Mouse (Mus musculus) midbrain, embryonic 15.5 days (tissue): ENCODE results near the gene Lpar5. TPM values are rescaled to one million over a fixed set of nuclear protein-coding genes. Genes with fewer than 3 reads are reported as not detected.

ENCODE experiments used
- ATAC-seq: fragments of 200-750 bp; cut with Nextera tagmentation; replicated peaks from 2 replicates; pipeline ENCODE4 v1.8.0; 2017; ENCODE audit warnings: moderate TSS enrichment
- H3K27ac ChIP-seq: fragments of 300-500 bp; sonication (generic); 2 replicates; pipeline ENCODE4 v1.5.1; 2015; ENCODE audit warnings: mild to moderate bottlenecking, inconsistent platforms
- H3K27me3 ChIP-seq: fragments of 300-500 bp; sonication (generic); replicated peaks from 2 replicates; pipeline ENCODE4 v1.6.1; 2015; ENCODE audit warnings: inconsistent platforms
- H3K36me3 ChIP-seq: fragments of 300-500 bp; sonication (generic); replicated peaks from 2 replicates; pipeline ENCODE4 v1.6.1; 2015; ENCODE audit warnings: inconsistent platforms
- H3K4me1 ChIP-seq: fragments of 300-500 bp; sonication (generic); 2 replicates; pipeline ENCODE4 v1.6.1; 2015; ENCODE audit warnings: inconsistent platforms
- H3K4me2 ChIP-seq: fragments of 300-500 bp; sonication (generic); 2 replicates; pipeline ENCODE4 v1.6.1; 2015; ENCODE audit warnings: inconsistent platforms, mild to moderate bottlenecking, moderate library complexity
- H3K4me3 ChIP-seq: fragments of 300-500 bp; sonication (generic); 2 replicates; pipeline ENCODE4 v1.5.1; 2015; ENCODE audit warnings: mild to moderate bottlenecking, inconsistent platforms
- H3K9ac ChIP-seq: fragments of 300-500 bp; sonication (generic); 2 replicates; pipeline ENCODE4 v1.6.1; 2015; ENCODE audit warnings: mild to moderate bottlenecking, inconsistent platforms
- H3K9me3 ChIP-seq: fragments of 300-500 bp; sonication (generic); 2 replicates; pipeline ENCODE4 v1.6.1; 2016; ENCODE audit warnings: inconsistent platforms
- WGBS: fragments of 180-500 bp; shearing (Covaris S2); methylation state at CpG from one replicate; pipeline ENCODE4 v1.1.7; 2015; ENCODE audit warnings: mixed read lengths; 5-methylcytosine and 5-hydroxymethylcytosine counted together
- polyA plus RNA-seq: library from polyadenylated mRNA; unstranded; fragments of >200 nt; fragmentation: Nextera tagmentation; extraction: Ambion mirVana; gene quantifications from 2 replicates; pipeline ENCODE4 v1.2.1, GENCODE M21; 2015

Gene Lpar5
- polyA plus RNA-seq, 1 experiment from 2014 or later: 0.56 TPM

- H3K4me3 ChIP-seq: peak overlapping the region; percentile 76
- no peaks in the 10 kb centered on the region for H3K27me3 ChIP-seq
- H3K9me3 ChIP-seq: no peaks in the 10 kb centered on the region
- peaks cover 40% of the 10 kb centered on the region for H3K4me1 ChIP-seq
- H3K4me2 ChIP-seq: peak overlapping the region; percentile 87
- no peak for ATAC-seq
- 36% methylated on average over 5 of the region's 5 CpGs for WGBS
- peak overlapping the region; percentile 66 for H3K27ac ChIP-seq
- peaks cover 36% of the 10 kb centered on the region for H3K36me3 ChIP-seq
- H3K9ac ChIP-seq: peak overlapping the region; percentile 32; the same call in 1 of the 2 replicates
These were observed 31.8 kb downstream of the Lpar5 start for GRCm38 (mm10) chr6:125099421-125099971.

- WGBS: 86% methylated on average over 9 of the region's 9 CpGs
- no peak overlapping the region for H3K4me2 ChIP-seq
- no peak for ATAC-seq
- peaks cover 30% of the 10 kb centered on the region for H3K4me1 ChIP-seq
- H3K27ac ChIP-seq: no peak overlapping the region
- H3K36me3 ChIP-seq: peaks cover 54% of the 10 kb centered on the region
- H3K9ac ChIP-seq: no peak overlapping the region
- H3K4me3 ChIP-seq: no peak overlapping the region
- no peaks in the 10 kb centered on the region for H3K9me3 ChIP-seq
- no peaks in the 10 kb centered on the region for H3K27me3 ChIP-seq
These were observed 33.7 kb downstream of the Lpar5 start for GRCm38 (mm10) chr6:125101444-125101843.

- 90% methylated on average over 4 of the region's 4 CpGs for WGBS
- no peaks in the 10 kb centered on the region for H3K9me3 ChIP-seq
- peaks cover 10% of the 10 kb centered on the region for H3K4me1 ChIP-seq
- H3K36me3 ChIP-seq: peaks cover 82% of the 10 kb centered on the region
- H3K4me2 ChIP-seq: no peak overlapping the region
- no peak for ATAC-seq
- H3K27me3 ChIP-seq: no peaks in the 10 kb centered on the region
- no peak overlapping the region for H3K9ac ChIP-seq
- no peak overlapping the region for H3K27ac ChIP-seq
- no peak overlapping the region for H3K4me3 ChIP-seq
These were observed 36.5 kb downstream of the Lpar5 start for GRCm38 (mm10) chr6:125104223-125104622.

GRCm38 (mm10) chr6:125107705-125108104 lies 40.0 kb downstream of the Lpar5 start:
- Histone ChIP-seq H3K4me1 (no peaks in the 10 kb centered on the region), H3K9ac (no peak overlapping the region), H3K27me3 (no peaks in the 10 kb centered on the region), H3K4me3 (no peak overlapping the region), H3K9me3 (no peaks in the 10 kb centered on the region), H3K27ac (no peak overlapping the region), H3K4me2 (no peak overlapping the region), H3K36me3 (peaks cover 84% of the 10 kb centered on the region)
- WGBS: 94% methylated on average over 2 of the region's 2 CpGs
- ATAC-seq: no peak

- Histone ChIP-seq H3K9ac (no peak overlapping the region), H3K4me3 (no peak overlapping the region), H3K27me3 (no peaks in the 10 kb centered on the region), H3K4me2 (no peak overlapping the region), H3K36me3 (peaks cover 89% of the 10 kb centered on the region), H3K4me1 (no peaks in the 10 kb centered on the region), H3K27ac (no peak overlapping the region), H3K9me3 (no peaks in the 10 kb centered on the region)
- WGBS: 94% methylated on average over 14 of the region's 14 CpGs
- ATAC-seq: no peak
These were observed 41.7 kb downstream of the Lpar5 start for GRCm38 (mm10) chr6:125109371-125109770.

- Histone ChIP-seq H3K9me3 (no peaks in the 10 kb centered on the region), H3K4me3 (no peak overlapping the region), H3K36me3 (peaks cover 86% of the 10 kb centered on the region), H3K27ac (no peak overlapping the region), H3K4me1 (no peaks in the 10 kb centered on the region), H3K9ac (no peak overlapping the region), H3K27me3 (no peaks in the 10 kb centered on the region), H3K4me2 (no peak overlapping the region)
- ATAC-seq: no peak
- WGBS: 91% methylated on average over 7 of the region's 7 CpGs
These were observed 43.2 kb downstream of the Lpar5 start for GRCm38 (mm10) chr6:125110927-125111326.

- Histone ChIP-seq H3K27me3 (no peaks in the 10 kb centered on the region), H3K4me2 (no peak overlapping the region), H3K27ac (no peak overlapping the region), H3K4me1 (no peaks in the 10 kb centered on the region), H3K4me3 (no peak overlapping the region), H3K9me3 (no peaks in the 10 kb centered on the region), H3K9ac (no peak overlapping the region), H3K36me3 (peaks cover 79% of the 10 kb centered on the region)
- no peak for ATAC-seq
- 94% methylated on average over 11 of the region's 11 CpGs for WGBS
These were observed 44.8 kb downstream of the Lpar5 start for GRCm38 (mm10) chr6:125112553-125112952.

GRCm38 (mm10) chr6:125119387-125119786 lies 51.7 kb downstream of the Lpar5 start:
- Histone ChIP-seq H3K36me3 (peaks cover 81% of the 10 kb centered on the region), H3K4me3 (no peak overlapping the region), H3K27me3 (no peaks in the 10 kb centered on the region), H3K27ac (no peak overlapping the region), H3K4me2 (no peak overlapping the region), H3K9ac (no peak overlapping the region), H3K4me1 (no peaks in the 10 kb centered on the region), H3K9me3 (no peaks in the 10 kb centered on the region)
- 95% methylated on average over 8 of the region's 8 CpGs for WGBS
- ATAC-seq: no peak

GRCm38 (mm10) chr6:125128724-125129123 lies 61.0 kb downstream of the Lpar5 start:
- Histone ChIP-seq H3K9ac (no peak overlapping the region), H3K36me3 (peaks cover 47% of the 10 kb centered on the region), H3K9me3 (no peaks in the 10 kb centered on the region), H3K27me3 (no peaks in the 10 kb centered on the region), H3K27ac (no peak overlapping the region), H3K4me2 (no peak overlapping the region), H3K4me1 (peaks cover 15% of the 10 kb centered on the region), H3K4me3 (no peak overlapping the region)
- no peak for ATAC-seq
- WGBS: 90% methylated on average over 12 of the region's 12 CpGs

- Histone ChIP-seq H3K4me2 (no peak overlapping the region), H3K9ac (no peak overlapping the region), H3K27ac (no peak overlapping the region), H3K27me3 (no peaks in the 10 kb centered on the region), H3K4me1 (peaks cover 16% of the 10 kb centered on the region), H3K9me3 (no peaks in the 10 kb centered on the region), H3K4me3 (no peak overlapping the region), H3K36me3 (peaks cover 52% of the 10 kb centered on the region)
- WGBS: 83% methylated on average over 20 of the region's 20 CpGs
- ATAC-seq: no peak
These were observed 62.1 kb downstream of the Lpar5 start for GRCm38 (mm10) chr6:125129710-125130402.

GRCm38 (mm10) chr6:125131302-125132156 lies 63.8 kb downstream of the Lpar5 start, which contains the start of gene Nop2:
Nop2 (plus strand) TSS chr6:125131909.
- ATAC-seq: peak; percentile 94
- Histone ChIP-seq H3K9me3 (no peaks in the 10 kb centered on the region), H3K36me3 (peaks cover 44% of the 10 kb centered on the region), H3K27me3 (no peaks in the 10 kb centered on the region), H3K4me1 (peaks cover 16% of the 10 kb centered on the region), H3K27ac (peak within 1 kb of the TSS; percentile 87), H3K4me3 (peak within 1 kb of the TSS; percentile 67), H3K9ac (peak within 1 kb of the TSS; percentile 68), H3K4me2 (peak within 1 kb of the TSS; percentile 67)
- WGBS: under 1% methylated on average over 66 of the region's 66 CpGs
